Mouse (Mus musculus) adrenal gland, postnatal 25 days (tissue): ENCODE data around the gene H2-Ob. TPM values are rescaled to one million over a fixed set of nuclear protein-coding genes. Genes with fewer than 3 reads are reported as not detected.

ENCODE experiments used
- DNase-seq: peaks from one replicate; pipeline ENCODE4 v3.0.0; 2021; ENCODE audit warnings: mixed read lengths
- long read RNA-seq: library from polyadenylated mRNA; stranded (forward); transcript quantifications from one replicate; pipeline ENCODE4 v2.0.0, GENCODE M21; 2021
- total RNA-seq: library from RNA; stranded (reverse); gene quantifications from 2 replicates; pipeline ENCODE4 v1.2.3, GENCODE M21; 2021

The H2-Ob gene
- 0.43 TPM in 1 of 2 replicates, not detected in the other for total RNA-seq
- long read RNA-seq = 0 reads

GRCm38 (mm10) chr17:34238706-34239105 is at the start of gene H2-Ob:
Gene H2-Ob (plus strand): TSS chr17:34238903.
- DNase-seq = no peak

- DNase-seq = no peak
Measured at GRCm38 (mm10) chr17:34188986-34189385, 49.7 kb upstream of the H2-Ob start.

GRCm38 (mm10) chr17:34192852-34193251 is 45.9 kb upstream of the H2-Ob start:
- no peak for DNase-seq

GRCm38 (mm10) chr17:34193468-34193867 is 45.2 kb upstream of the H2-Ob start:
- no peak for DNase-seq

GRCm38 (mm10) chr17:34194723-34195122 is 44.0 kb upstream of the H2-Ob start:
- DNase-seq = no peak

- DNase-seq = no peak
Measured at GRCm38 (mm10) chr17:34196491-34196890, 42.2 kb upstream of the H2-Ob start.

GRCm38 (mm10) chr17:34196941-34197894 is 41.5 kb upstream of the H2-Ob start, which contains the start of gene Psmb8:
Gene Psmb8 (plus strand): TSS chr17:34197721.
- peak; percentile 94 for DNase-seq

- peak; percentile 37 for DNase-seq
Measured at GRCm38 (mm10) chr17:34197904-34198520, 40.7 kb upstream of the H2-Ob start.

- no peak for DNase-seq
Measured at GRCm38 (mm10) chr17:34198521-34198912, 40.2 kb upstream of the H2-Ob start.

- no peak for DNase-seq
Measured at GRCm38 (mm10) chr17:34199050-34199619, 39.6 kb upstream of the H2-Ob start.

GRCm38 (mm10) chr17:34200047-34200446 is 38.7 kb upstream of the H2-Ob start:
- DNase-seq = no peak

GRCm38 (mm10) chr17:34200772-34201505 is 37.8 kb upstream of the H2-Ob start:
- no peak for DNase-seq

GRCm38 (mm10) chr17:34201506-34202055 is 37.1 kb upstream of the H2-Ob start:
- no peak for DNase-seq

- DNase-seq = no peak
Measured at GRCm38 (mm10) chr17:34202760-34203442, 35.8 kb upstream of the H2-Ob start.

- no peak for DNase-seq
Measured at GRCm38 (mm10) chr17:34203444-34203843, 35.3 kb upstream of the H2-Ob start, which contains the start of gene Tap2. Gene Tap2 (plus strand): TSS chr17:34203527.

- peak; percentile 90 for DNase-seq
Measured at GRCm38 (mm10) chr17:34204303-34205010, 34.2 kb upstream of the H2-Ob start.

GRCm38 (mm10) chr17:34205021-34205745 is 33.5 kb upstream of the H2-Ob start:
- peak; percentile 44 for DNase-seq

- DNase-seq = no peak
Measured at GRCm38 (mm10) chr17:34205746-34206176, 32.9 kb upstream of the H2-Ob start.

GRCm38 (mm10) chr17:34206731-34207130 is 32.0 kb upstream of the H2-Ob start:
- no peak for DNase-seq

GRCm38 (mm10) chr17:34207456-34207855 is 31.2 kb upstream of the H2-Ob start:
- DNase-seq = no peak
